Mouse (Mus musculus) embryo, embryonic 10.5 days (tissue): ENCODE measurements around the gene Msh3.
"Not testable (repeated sequence)": the region's sequence is repeated elsewhere in the genome, so short reads cannot be mapped to it uniquely, and the experiment has no call there.

Source experiments
- DNase-seq: peaks from one replicate; pipeline ENCODE4 v3.0.0-alpha.2; 2015; ENCODE audit warnings: low spot score

The Msh3 gene

DNA sequence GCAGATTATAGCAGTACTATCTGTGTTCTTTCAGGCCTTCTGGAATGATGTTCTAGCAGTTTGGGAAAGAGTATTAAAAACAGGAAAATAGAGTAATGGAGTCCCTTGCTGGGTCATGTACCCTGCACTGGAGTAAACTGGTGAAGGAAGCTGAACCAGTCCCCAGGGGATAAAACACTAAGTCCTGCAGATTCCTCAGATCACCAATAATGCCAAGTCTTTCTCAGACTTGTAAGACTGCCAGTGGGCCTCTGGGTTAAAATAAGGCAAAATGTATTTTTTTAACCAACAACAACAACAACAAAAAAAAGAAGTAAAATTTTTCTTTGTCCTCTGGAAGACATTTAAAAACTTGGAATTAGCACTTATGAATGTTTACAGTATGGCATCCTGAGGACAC, 102.5 kb downstream of the Msh3 start:
- DNase-seq, result no peak

DNA sequence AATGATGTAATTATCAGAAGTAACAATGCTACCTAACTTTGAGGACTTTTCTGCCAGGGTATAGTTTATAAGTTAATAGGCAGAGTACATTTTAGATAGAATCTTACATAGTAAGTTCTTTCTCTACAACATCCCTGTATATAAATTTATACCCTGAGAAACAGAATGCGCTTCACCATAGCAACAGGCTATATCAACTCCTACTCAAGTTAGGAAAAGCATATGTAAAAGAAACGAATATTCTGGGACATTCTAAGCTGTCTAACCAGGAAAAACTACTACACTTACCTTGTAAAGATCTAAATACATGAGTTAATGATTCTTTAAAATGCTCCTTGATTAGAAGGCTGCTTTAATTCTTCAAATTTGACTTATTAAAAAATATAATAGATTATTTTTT, 107.2 kb downstream of the Msh3 start:
- no peak for DNase-seq

DNA sequence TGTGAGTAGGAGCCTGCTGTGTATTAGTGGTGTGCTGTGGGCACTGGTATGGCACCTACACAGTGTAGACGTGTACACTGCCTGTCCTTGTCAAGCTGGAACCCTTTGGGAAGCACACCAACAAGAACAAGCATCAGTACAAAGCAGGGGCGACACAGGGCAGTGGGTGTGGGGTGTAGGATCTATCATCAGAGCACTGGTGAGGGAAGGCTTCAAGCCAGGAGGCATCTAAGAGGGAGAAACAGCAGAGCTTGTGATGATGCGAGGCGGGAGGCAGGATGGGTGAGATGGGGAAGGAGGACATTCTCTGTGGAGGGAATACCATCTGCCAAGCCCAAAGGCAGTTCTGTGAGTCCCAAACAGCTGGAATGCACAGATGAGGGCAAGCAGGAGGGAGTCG, 107.8 kb downstream of the Msh3 start:
- DNase-seq, result no peak

DNA sequence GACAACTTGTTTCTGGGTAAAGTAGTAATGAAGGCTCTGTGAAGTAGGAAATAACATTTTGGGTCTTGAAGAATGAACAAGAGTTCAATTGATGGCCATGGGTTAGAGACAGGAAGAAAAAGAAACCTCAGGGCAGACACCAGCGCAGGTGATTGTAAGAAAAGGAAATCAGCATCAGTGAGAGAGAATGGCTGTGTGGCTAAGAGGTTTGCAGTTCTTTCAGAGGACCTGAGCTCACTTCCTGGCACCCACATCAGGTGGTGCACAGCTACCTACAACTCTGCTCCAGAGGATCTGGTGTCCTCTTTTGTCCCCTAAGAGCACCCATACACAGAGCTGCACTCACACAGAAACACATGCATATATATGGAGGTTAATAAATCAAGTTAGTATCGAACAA, 110.1 kb downstream of the Msh3 start:
- no peak for DNase-seq

DNA sequence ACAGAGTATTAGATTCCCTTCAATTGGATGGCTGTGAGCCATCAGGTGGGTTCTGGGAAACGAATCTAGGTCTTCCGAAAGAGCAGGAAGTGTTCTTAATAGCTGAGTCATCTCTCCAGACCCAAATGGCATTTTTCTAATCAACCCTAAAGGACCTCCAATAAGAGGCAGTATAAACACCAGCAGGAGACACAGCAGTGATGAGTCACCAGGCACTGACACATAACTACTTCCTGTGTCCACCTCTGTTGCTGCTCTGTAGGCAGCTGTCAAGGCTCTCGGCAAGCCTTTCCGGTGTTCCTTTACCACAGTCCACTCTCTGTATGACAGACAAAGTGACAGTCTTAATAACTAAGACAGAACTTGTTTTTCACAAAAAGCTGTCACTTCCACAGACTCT, 113.4 kb downstream of the Msh3 start:
- no peak for DNase-seq

DNA sequence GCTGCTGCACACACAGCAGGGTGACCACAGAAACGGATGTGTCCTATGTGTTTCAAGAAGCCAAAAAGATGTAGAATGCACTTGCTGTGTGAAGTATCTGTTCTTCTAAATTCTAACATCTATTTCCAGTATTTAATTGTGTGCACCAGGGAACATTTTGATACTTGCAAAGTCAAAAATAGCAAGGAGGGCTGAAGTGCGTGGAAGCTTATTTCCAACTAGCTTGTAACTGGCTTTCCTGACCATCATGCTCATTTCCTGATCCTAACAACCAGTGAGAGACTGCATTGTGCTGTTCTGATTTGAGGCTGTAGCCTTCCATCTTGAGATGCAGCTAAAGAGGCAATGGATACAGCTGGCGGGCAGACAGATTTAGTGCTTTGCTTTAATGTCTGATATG, 116.9 kb downstream of the Msh3 start:
- no peak for DNase-seq

DNA sequence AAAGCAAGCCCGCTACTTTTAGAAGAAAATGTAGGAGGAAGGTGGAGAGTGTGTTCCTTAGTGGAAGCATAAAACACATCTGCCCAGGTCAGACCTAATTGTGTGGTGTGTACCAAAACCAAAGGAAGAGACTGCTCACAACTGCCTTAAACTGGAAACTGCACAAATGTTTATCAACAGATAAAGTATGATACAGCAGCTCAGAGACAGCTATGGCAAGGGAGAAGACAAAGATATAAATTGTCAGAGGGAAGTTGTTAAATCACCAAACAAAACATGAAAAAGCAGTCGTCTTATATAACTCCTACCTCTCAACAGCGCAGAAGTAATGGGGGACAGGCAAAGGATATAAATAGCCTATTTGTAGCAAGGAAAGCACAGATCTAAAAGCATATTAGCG, 117.8 kb downstream of the Msh3 start:
- DNase-seq, result no peak

DNA sequence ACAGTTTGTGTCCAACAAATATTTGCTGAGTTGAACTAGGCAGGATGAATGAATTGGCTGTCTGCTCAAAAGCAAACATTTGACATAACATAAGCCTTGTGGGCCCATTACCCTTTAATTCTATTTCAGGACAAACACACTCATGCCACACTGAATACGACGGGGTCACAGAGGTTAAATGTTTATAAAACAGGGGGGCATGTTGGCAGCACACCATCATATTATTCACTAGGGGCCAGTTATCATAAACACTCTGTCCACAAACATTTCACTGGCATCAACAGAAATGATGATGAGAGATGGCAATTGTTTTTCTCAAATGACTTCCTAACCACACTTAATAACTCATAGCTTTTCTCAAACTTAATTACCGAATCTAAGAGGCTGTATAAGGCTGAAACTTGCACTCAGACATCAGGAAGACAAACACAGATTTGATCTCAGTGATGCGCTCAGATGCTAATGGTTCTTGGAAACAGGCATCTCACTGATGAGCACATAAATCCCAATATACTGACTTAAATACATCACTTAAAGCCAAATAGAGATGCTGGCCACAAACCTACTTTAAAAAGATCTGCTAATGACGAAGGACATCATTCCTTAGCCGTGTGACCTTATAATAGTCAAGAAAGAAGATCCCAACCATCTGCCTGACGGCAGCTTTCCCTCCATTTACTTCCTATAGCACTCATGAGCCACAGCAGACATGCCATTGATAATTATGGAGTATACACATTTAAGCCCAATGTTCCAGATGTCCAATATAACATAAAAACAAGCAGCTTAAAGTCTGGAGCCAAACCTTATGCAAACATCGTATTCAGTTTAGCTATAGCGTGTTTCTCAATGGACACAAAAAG, 122.5 kb downstream of the Msh3 start:
- DNase-seq, result no peak

DNA sequence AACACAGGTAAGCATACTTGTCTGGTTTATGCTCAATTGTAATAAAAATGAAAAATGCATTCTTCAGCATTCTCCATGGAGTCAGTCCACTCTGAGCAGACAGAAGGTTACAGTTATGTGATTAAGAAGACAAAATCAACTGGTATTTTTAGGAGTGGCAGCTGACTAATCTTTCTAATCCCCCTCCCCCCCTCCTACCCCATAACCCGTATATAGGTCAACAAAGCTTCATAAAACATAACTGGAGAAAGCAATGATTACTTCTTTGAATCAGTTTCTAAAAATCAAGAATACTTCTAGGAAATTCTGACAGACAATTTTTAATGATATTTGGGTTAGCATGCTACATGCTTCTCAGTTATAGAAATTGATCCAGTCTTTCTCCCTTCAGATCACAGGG, 126.8 kb downstream of the Msh3 start:
- DNase-seq, result no peak

DNA sequence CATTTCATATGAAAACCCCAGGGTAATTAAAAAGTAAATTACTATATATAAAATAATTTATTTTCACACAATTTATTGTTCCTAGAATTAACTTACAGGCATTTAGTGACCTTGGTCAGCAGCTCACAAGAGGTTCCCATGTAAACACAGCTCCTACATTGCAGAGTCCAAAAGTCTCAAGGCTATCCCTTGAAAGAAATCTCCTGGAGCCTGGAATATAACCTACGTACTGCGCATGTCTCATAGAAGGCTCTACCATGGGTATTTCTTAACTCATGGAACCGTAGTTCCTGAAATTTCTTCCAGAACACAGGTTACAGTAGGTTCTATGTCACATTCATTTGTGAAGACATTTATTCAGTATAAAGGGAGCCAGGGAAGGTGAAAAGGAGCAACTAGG, 131.2 kb downstream of the Msh3 start:
- DNase-seq, result no peak

DNA sequence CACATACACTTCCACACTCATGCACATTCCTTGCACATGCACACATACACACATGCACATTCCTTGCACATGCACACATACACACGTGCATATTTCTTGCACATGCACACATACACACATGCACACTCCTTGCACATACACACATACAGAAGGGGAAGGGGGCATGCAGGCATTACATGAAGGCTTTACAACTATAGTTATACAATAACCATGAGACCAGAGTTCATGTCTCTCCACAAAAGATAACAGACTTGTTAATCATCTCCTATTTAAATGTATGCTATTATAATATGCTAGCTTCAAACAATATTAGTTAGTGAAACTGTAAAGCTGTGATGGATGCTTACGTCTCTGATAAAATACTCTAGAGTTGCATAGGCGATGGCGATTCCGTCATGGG, 132.0 kb downstream of the Msh3 start:
- DNase-seq, result no peak

DNA sequence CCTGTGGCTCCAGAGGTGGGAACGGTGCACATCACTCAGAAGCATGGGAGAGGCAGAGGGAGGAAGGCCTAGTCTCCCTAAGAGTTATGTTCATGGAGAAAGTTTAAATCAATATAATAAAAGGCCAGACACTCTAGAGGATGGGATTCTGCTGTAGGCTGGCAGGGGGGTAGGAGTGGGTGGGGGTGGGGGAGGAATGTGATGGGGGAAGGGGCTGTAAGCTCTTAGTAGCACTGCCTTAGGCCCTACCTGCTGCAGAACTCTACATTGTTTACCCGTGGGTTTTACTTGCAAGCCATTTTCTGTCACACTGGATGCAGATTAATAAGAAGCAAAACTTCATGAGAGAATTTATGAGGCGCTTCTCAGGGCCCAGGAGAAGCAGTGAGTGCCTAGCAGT, 135.0 kb downstream of the Msh3 start:
- no peak for DNase-seq

DNA sequence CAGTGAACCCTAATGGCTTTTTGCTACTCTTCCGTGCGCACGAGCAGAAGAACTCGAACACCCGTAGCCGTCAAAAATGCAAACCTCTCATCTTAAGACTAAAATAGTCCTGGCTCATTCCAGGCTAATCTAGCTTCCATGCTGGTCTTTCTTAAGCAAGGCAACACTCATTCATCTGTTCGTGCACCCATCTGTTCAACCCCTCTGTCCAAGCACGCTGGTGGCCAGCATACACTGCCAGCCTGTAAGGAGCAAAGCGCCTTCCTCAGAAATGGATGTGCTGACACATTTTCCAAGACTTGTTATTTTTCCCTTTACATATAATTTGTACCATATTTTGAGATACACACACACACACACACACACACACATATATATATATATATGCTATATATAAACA, 137.6 kb downstream of the Msh3 start:
- DNase-seq, result no peak

DNA sequence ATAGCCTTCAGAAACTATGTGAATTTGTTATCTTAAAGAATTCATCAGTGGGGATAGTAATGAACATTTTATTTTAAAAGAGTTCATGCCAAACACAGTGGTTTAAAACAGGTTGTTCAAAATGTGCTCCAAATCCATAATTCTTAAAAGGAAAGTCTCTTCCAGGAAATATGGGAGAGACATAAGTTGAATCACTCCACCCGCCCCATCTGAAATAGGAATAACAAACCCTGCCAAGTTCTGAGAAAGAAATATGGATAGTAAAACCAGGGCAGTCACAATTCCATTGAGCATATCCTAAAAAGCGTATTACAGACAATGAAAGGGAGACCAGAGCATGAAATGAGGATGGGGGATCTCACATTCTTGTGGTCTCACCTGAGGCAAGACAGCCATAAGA, 157.9 kb downstream of the Msh3 start:
- no peak for DNase-seq

DNA sequence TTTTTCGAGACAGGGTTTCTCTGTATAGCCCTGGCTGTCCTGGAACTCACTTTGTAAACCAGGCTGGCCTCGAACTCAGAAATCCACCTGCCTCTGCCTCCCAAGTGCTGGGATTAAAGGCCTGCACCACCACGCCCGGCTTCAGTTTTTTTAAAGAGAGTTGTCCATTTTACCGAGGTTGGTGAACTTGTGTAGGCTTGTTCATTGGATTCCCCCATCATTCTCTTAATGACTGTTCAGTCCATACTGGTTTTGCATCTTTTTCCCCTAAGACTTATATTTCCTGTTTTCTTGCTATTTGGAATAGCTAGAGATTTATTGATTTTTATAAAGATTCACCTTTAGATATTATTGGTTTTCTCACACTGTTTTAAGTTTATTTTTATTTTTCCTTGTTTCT, 161.0 kb downstream of the Msh3 start:
- DNase-seq, result not testable (repeated sequence)

DNA sequence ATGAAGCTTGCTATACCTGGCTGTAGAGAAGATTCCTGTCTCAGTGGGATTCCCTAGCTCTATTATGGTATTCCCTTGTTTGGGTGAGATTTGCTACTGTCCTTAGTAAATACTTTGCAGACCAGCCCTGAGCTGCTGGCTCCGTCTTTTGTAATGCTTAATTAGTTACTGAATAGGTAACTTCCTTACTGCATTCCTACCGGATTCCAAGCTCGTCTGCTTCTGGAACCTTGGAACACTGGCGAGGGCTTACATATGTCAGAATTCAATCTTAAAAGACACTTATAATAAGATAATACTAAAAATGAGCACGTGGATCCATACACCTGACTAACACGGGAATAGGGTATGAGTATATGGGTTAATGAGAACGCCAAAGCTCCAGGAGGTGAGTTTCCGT, 182.1 kb downstream of the Msh3 start:
- not testable (repeated sequence) for DNase-seq
